Mouse (Mus musculus) stomach, postnatal 0 days (tissue): ENCODE results near the gene Prkab1. TPM values are rescaled to one million over a fixed set of nuclear protein-coding genes. Genes with fewer than 3 reads are reported as not detected.

Experiments used
- ATAC-seq: fragments of 200-750 bp; cut with Nextera tagmentation; 2 replicates; pipeline ENCODE4 v1.8.0; 2017; ENCODE audit not compliant: low FRiP score, low TSS enrichment
- DNase-seq: peaks from one replicate; pipeline ENCODE4 v3.0.0-alpha.2; 2016; ENCODE audit warnings: low spot score
- H3K27ac ChIP-seq: fragments of 300-500 bp; sonication (generic); replicated peaks from 2 replicates; pipeline ENCODE4 v1.5.1; 2014; ENCODE audit warnings: mild to moderate bottlenecking, control low read depth
- H3K27me3 ChIP-seq: fragments of 300-500 bp; sonication (generic); 2 replicates; pipeline ENCODE4 v1.6.1; 2014; ENCODE audit warnings: low read length; ENCODE audit not compliant: control insufficient read depth, insufficient read depth
- H3K36me3 ChIP-seq: fragments of 300-500 bp; sonication (generic); 2 replicates; pipeline ENCODE4 v1.6.1; 2014; ENCODE audit warnings: low read length, mixed read lengths; ENCODE audit not compliant: control insufficient read depth, insufficient read depth
- H3K4me1 ChIP-seq: fragments of 300-500 bp; sonication (generic); replicated peaks from 2 replicates; pipeline ENCODE4 v1.6.1; 2014; ENCODE audit warnings: antibody characterized with exemption; ENCODE audit not compliant: control insufficient read depth, insufficient read depth
- H3K4me2 ChIP-seq: fragments of 300-500 bp; sonication (generic); replicated peaks from 2 replicates; pipeline ENCODE4 v1.6.1; 2014; ENCODE audit warnings: low read depth, mild to moderate bottlenecking, control low read depth, moderate library complexity
- H3K4me3 ChIP-seq: fragments of 300-500 bp; sonication (generic); 2 replicates; pipeline ENCODE4 v1.5.1; 2014; ENCODE audit warnings: low read depth, low read length, control low read depth
- H3K9ac ChIP-seq: fragments of 300-500 bp; sonication (generic); 2 replicates; pipeline ENCODE4 v1.6.1; 2014; ENCODE audit warnings: mild to moderate bottlenecking, low read length, control low read depth, mixed read lengths
- H3K9me3 ChIP-seq: fragments of 300-500 bp; sonication (generic); 2 replicates; pipeline ENCODE4 v1.6.1; 2016; ENCODE audit warnings: low read length; ENCODE audit not compliant: control insufficient read depth
- CTCF ChIP-seq: IDR thresholded peaks from 2 replicates; pipeline ENCODE4 v1.5.1; 2016; ENCODE audit warnings: antibody characterized with exemption, low read depth, mild to moderate bottlenecking, moderate library complexity
- EP300 ChIP-seq: optimal IDR thresholded peaks from 2 replicates; pipeline ENCODE3; 2016; ENCODE audit warnings: antibody characterized with exemption
- WGBS: fragments of 180-500 bp; shearing (Covaris S2); extraction: QIAGEN DNeasy Blood & Tissue Kit; methylation state at CpG from one replicate; pipeline ENCODE4 v1.1.7; 2014; 5-methylcytosine and 5-hydroxymethylcytosine counted together
- polyA plus RNA-seq: library from polyadenylated mRNA; unstranded; fragments of >200 nt; fragmentation: Nextera tagmentation; extraction: Ambion mirVana; gene quantifications from 2 replicates; pipeline ENCODE4 v1.2.1, GENCODE M21; 2015

Gene Prkab1
- polyA plus RNA-seq, 1 experiment from 2014 or later: 56.6 TPM

- H3K27ac ChIP-seq: no peak overlapping the region
- no peaks in the 10 kb centered on the region for H3K4me1 ChIP-seq
- no peaks in the 10 kb centered on the region for H3K36me3 ChIP-seq
- H3K9me3 ChIP-seq: no peaks in the 10 kb centered on the region
- no peak overlapping the region for H3K4me3 ChIP-seq
- no peaks in the 10 kb centered on the region for H3K27me3 ChIP-seq
- 68% methylated on average over 4 of the region's 4 CpGs for WGBS
- H3K4me2 ChIP-seq: no peak overlapping the region
- ATAC-seq (no peak), DNase-seq (no peak)
- no peak overlapping the region for H3K9ac ChIP-seq
- TF ChIP-seq EP300: no peak
- no peak for TF ChIP-seq CTCF
Observed at GRCm38 (mm10) chr5:116046246-116046645, 21.9 kb upstream of the Prkab1 start.

GRCm38 (mm10) chr5:116045581-116045980 lies 21.3 kb upstream of the Prkab1 start:
- H3K4me1 ChIP-seq: no peaks in the 10 kb centered on the region
- H3K36me3 ChIP-seq: no peaks in the 10 kb centered on the region
- 79% methylated on average over 8 of the region's 8 CpGs for WGBS
- ATAC-seq (no peak), DNase-seq (no peak)
- H3K4me2 ChIP-seq: no peak overlapping the region
- TF ChIP-seq EP300 (no peak), CTCF (no peak)
- H3K4me3 ChIP-seq: no peak overlapping the region
- no peak overlapping the region for H3K9ac ChIP-seq
- no peaks in the 10 kb centered on the region for H3K9me3 ChIP-seq
- no peaks in the 10 kb centered on the region for H3K27me3 ChIP-seq
- no peak overlapping the region for H3K27ac ChIP-seq

GRCm38 (mm10) chr5:116042241-116042640 lies 17.9 kb upstream of the Prkab1 start:
- 62% methylated on average over 7 of the region's 7 CpGs for WGBS
- Histone ChIP-seq H3K4me1 (no peaks in the 10 kb centered on the region), H3K36me3 (no peaks in the 10 kb centered on the region), H3K9ac (no peak overlapping the region), H3K4me2 (no peak overlapping the region), H3K27me3 (no peaks in the 10 kb centered on the region), H3K4me3 (no peak overlapping the region), H3K27ac (no peak overlapping the region), H3K9me3 (no peaks in the 10 kb centered on the region)
- DNase-seq (no peak), ATAC-seq (no peak)
- TF ChIP-seq EP300 (no peak), CTCF (no peak)

GRCm38 (mm10) chr5:116039706-116040105 lies 15.4 kb upstream of the Prkab1 start:
- DNase-seq (no peak), ATAC-seq (no peak)
- no peak for TF ChIP-seq CTCF
- TF ChIP-seq EP300: no peak
- H3K9me3 ChIP-seq: no peaks in the 10 kb centered on the region
- no peak overlapping the region for H3K27ac ChIP-seq
- 15% methylated on average over 11 of the region's 11 CpGs for WGBS
- no peaks in the 10 kb centered on the region for H3K4me1 ChIP-seq
- no peak overlapping the region for H3K9ac ChIP-seq
- no peak overlapping the region for H3K4me3 ChIP-seq
- no peaks in the 10 kb centered on the region for H3K27me3 ChIP-seq
- H3K36me3 ChIP-seq: no peaks in the 10 kb centered on the region
- H3K4me2 ChIP-seq: peak overlapping the region; percentile 44

GRCm38 (mm10) chr5:116037731-116038130 lies 13.4 kb upstream of the Prkab1 start:
- 48% methylated on average over 12 of the region's 12 CpGs for WGBS
- H3K9me3 ChIP-seq: no peaks in the 10 kb centered on the region

GRCm38 (mm10) chr5:116036465-116036864 lies 12.2 kb upstream of the Prkab1 start:
- 71% methylated on average over 16 of the region's 16 CpGs for WGBS

More at GRCm38 (mm10) chr5:116037731-116038130, 13.4 kb upstream of the Prkab1 start:
- Histone ChIP-seq H3K27me3 (no peaks in the 10 kb centered on the region), H3K4me3 (no peak overlapping the region), H3K27ac (no peak overlapping the region), H3K4me2 (no peak overlapping the region), H3K4me1 (no peaks in the 10 kb centered on the region), H3K36me3 (no peaks in the 10 kb centered on the region), H3K9ac (no peak overlapping the region)
- no peak for DNase-seq
- ATAC-seq: no peak
- TF ChIP-seq EP300: no peak
- no peak for TF ChIP-seq CTCF

More at GRCm38 (mm10) chr5:116036465-116036864, 12.2 kb upstream of the Prkab1 start:
- no peaks in the 10 kb centered on the region for H3K27me3 ChIP-seq
- DNase-seq (no peak), ATAC-seq (no peak)
- TF ChIP-seq EP300 (no peak), CTCF (no peak)
- H3K9ac ChIP-seq: no peak overlapping the region
- H3K4me1 ChIP-seq: no peaks in the 10 kb centered on the region
- H3K27ac ChIP-seq: no peak overlapping the region
- H3K4me2 ChIP-seq: no peak overlapping the region
- H3K36me3 ChIP-seq: no peaks in the 10 kb centered on the region
- H3K9me3 ChIP-seq: no peaks in the 10 kb centered on the region
- no peak overlapping the region for H3K4me3 ChIP-seq
